Mouse (Mus musculus) CH12.LX (cell line): ENCODE data around the gene Fcgr2b. TPM values are rescaled to one million over a fixed set of nuclear protein-coding genes. Genes with fewer than 3 reads are reported as not detected.
A peak's percentile ranks its signal among the peaks of the same experiment; 100 is the strongest.
"Not testable (repeated sequence)": the region's sequence is repeated elsewhere in the genome, so short reads cannot be mapped to it uniquely, and the experiment has no call there.

Experiments
- DNase-seq: peaks from one replicate; pipeline ENCODE4 v3.0.0-alpha.2; 2013; ENCODE audit errors: extremely low read depth
- H3K27ac ChIP-seq: 2 replicates; pipeline ENCODE4 v1.5.1; 2012; ENCODE audit warnings: low read depth, mild to moderate bottlenecking, control low read depth, moderate library complexity; ENCODE audit not compliant: insufficient read depth
- H3K27me3 ChIP-seq: replicated peaks from 2 replicates; pipeline ENCODE3; 2012; ENCODE audit warnings: inconsistent platforms
- H3K36me3 ChIP-seq, 2 experiments: replicated peaks in 1 of 2; 2 replicates each; pipeline versions ENCODE3 to v1.6.1; 2012; ENCODE audit warnings: inconsistent platforms in 1 of 2, low read length in 1 of 2, mild to moderate bottlenecking in 1 of 2, mixed read lengths in 1 of 2, moderate library complexity in 1 of 2; ENCODE audit not compliant: control insufficient read depth in 1 of 2, insufficient read depth in 1 of 2
- H3K4me1 ChIP-seq, 2 experiments: 2 replicates each; pipeline ENCODE4 v1.6.1; 2012; ENCODE audit warnings: inconsistent platforms in 1 of 2, moderate library complexity in 1 of 2; ENCODE audit not compliant: insufficient read depth in 2 of 2, control insufficient read depth in 1 of 2
- H3K4me2 ChIP-seq: 2 replicates; pipeline ENCODE4 v1.6.1; 2012; ENCODE audit warnings: low read depth, mild to moderate bottlenecking, control low read depth; ENCODE audit not compliant: poor library complexity, insufficient read depth, severe bottlenecking
- H3K4me3 ChIP-seq, 3 experiments: fragments of 150-350 bp in 1 of 3; sonication (generic) in 1 of 3; replicated peaks in 1 of 3; 2 replicates each; pipeline versions ENCODE3 to v1.5.1; 2011 to 2012; ENCODE audit warnings: low read depth in 2 of 3, low read length in 2 of 3, mild to moderate bottlenecking in 2 of 3, moderate library complexity in 2 of 3, control low read depth in 1 of 3, improper control_type of control experiment in 1 of 3, inconsistent platforms in 1 of 3, mixed read lengths in 1 of 3; ENCODE audit not compliant: poor library complexity in 1 of 3
- H3K79me2 ChIP-seq: replicated peaks from 2 replicates; pipeline ENCODE4 v1.6.1; 2012; ENCODE audit warnings: mild to moderate bottlenecking, moderate library complexity; ENCODE audit not compliant: control insufficient read depth, poor library complexity, insufficient read depth, severe bottlenecking; ENCODE audit errors: extremely low read depth
- H3K9ac ChIP-seq: 2 replicates; pipeline ENCODE4 v1.6.1; 2012; ENCODE audit warnings: low read depth, mild to moderate bottlenecking, control low read depth, moderate library complexity; ENCODE audit not compliant: insufficient read depth
- H3K9me3 ChIP-seq: replicated peaks from 2 replicates; pipeline ENCODE3; 2012; ENCODE audit warnings: low read length, inconsistent platforms, mixed read lengths
- BHLHE40 ChIP-seq: IDR thresholded peaks from 2 replicates; pipeline ENCODE4 v1.6.1; 2011; ENCODE audit warnings: mild to moderate bottlenecking, low read depth, low read length, improper control_type of control experiment
- JUND ChIP-seq: conservative IDR thresholded peaks from 2 replicates; pipeline ENCODE4 v1.6.1; 2011; ENCODE audit warnings: low read depth, low read length, improper control_type of control experiment
- MAZ ChIP-seq: IDR thresholded peaks from 2 replicates; pipeline ENCODE4 v1.6.1; 2012; ENCODE audit warnings: low read depth, mild to moderate bottlenecking, inconsistent platforms, low read length, improper control_type of control experiment, moderate library complexity
- MYC ChIP-seq: IDR thresholded peaks from 2 replicates; pipeline ENCODE4 v1.6.1; 2011; ENCODE audit warnings: low read depth, mild to moderate bottlenecking, improper control_type of control experiment, low read length
- POLR2A ChIP-seq: IDR thresholded peaks from 2 replicates; pipeline ENCODE4 v1.6.1; 2011; ENCODE audit warnings: low read depth, mild to moderate bottlenecking, improper control_type of control experiment, low read length
- POLR2AphosphoS2 ChIP-seq: IDR thresholded peaks from 2 replicates; pipeline ENCODE4 v1.6.1; 2011; ENCODE audit warnings: low read depth, low read length, improper control_type of control experiment
- ZC3H11A ChIP-seq: IDR thresholded peaks from 2 replicates; pipeline ENCODE4 v1.6.1; 2012; ENCODE audit warnings: low read depth, mild to moderate bottlenecking, inconsistent platforms, low read length, improper control_type of control experiment
- ZKSCAN1 ChIP-seq: IDR thresholded peaks from 2 replicates; pipeline ENCODE4 v1.6.1; 2012; ENCODE audit warnings: low read depth, inconsistent platforms, low read length, improper control_type of control experiment, borderline replicate concordance
- ZNF384 ChIP-seq: IDR thresholded peaks from 2 replicates; pipeline ENCODE4 v1.6.1; 2012; ENCODE audit warnings: low read depth, low read length, improper control_type of control experiment, inconsistent platforms
- dilution Hi-C: fragments of 300-500 bp; cut with MboI; formaldehyde crosslinking; loops from 2 replicates; pipeline ENCODE4 v1.14.3; 2020; ENCODE audit warnings: low sequenced_read_pairs; ENCODE audit not compliant: extremely low pct_unique_long_range_greater_than_20kb, extremely low pct_ligation_motif_present
- in situ Hi-C: fragments of 300-500 bp; cut with MboI; formaldehyde crosslinking; loops from 3 replicates; pipeline ENCODE4 v1.14.3; 2019; ENCODE audit warnings: low sequenced_read_pairs, low pct_ligation_motif_present, low pct_unique_long_range_greater_than_20kb, mixed read lengths
- polyA plus RNA-seq: library from polyadenylated mRNA; unstranded; fragments of >175 nt; gene quantifications from 2 replicates; pipeline ENCODE4 v1.2.1, GENCODE M21; 2012; ENCODE audit warnings: low read depth; ENCODE audit not compliant: insufficient read length
- total RNA-seq, 2 experiments: library from RNA; depleted of rRNA; stranded (reverse); fragments of 300-350 nt in 1 of 2; fragments of >200 nt in 1 of 2; gene quantifications; 2 replicates each; pipeline ENCODE4 v1.2.3; 2012 to 2014

Gene Fcgr2b
- total and polyA plus RNA-seq, 3 experiments = 20.2 to 44.3 (median 29.5) TPM

GRCm38 (mm10) chr1:170985092-170985491 lies 8.7 kb upstream of the Fcgr2b start:
- H3K4me3 ChIP-seq = no peak overlapping the region
- peaks cover 10 to 39% of the 10 kb centered on the region in 2 experiments; a peak in 3 of 4 replicates for H3K4me1 ChIP-seq
- DNase-seq = no peak
- no peak overlapping the region for H3K9ac ChIP-seq
- dilution Hi-C loops = no loop called here
- no peak overlapping the region for H3K4me2 ChIP-seq
- TF ChIP-seq ZC3H11A = no peak
- no peak for TF ChIP-seq POLR2AphosphoS2
- no peak for TF ChIP-seq ZKSCAN1
- no peak for TF ChIP-seq MYC
- H3K9me3 ChIP-seq = peaks cover 6% of the 10 kb centered on the region
- no peaks in the 10 kb centered on the region for H3K27me3 ChIP-seq
- in situ Hi-C loops = loop anchor here (25.0 kb wide), 1 partner anchor 348 kb away; the partner anchor contains the start of gene Olfml2b
- H3K27ac ChIP-seq = no peak overlapping the region
- no peaks in the 10 kb centered on the region for H3K36me3 ChIP-seq
- H3K79me2 ChIP-seq = no peaks in the 10 kb centered on the region

- Histone ChIP-seq H3K4me3 (no peak overlapping the region), H3K9ac (peak overlapping the region; percentile 23; the same call in 1 of the 2 replicates), H3K4me2 (peak overlapping the region; percentile 75; the same call in 1 of the 2 replicates), H3K9me3 (peaks cover 6% of the 10 kb centered on the region), H3K4me1 (peaks cover 11 to 36% of the 10 kb centered on the region in 2 experiments; a peak in 3 of 4 replicates), H3K27ac (no peak overlapping the region), H3K36me3 (no peaks in the 10 kb centered on the region), H3K27me3 (no peaks in the 10 kb centered on the region), H3K79me2 (no peaks in the 10 kb centered on the region)
- no peak for DNase-seq
- 0 out of 2 replicates have a peak, but pooled peaks have one; percentile 1 for TF ChIP-seq JUND
- no peak for TF ChIP-seq ZNF384
- no peak for TF ChIP-seq MAZ
- in situ Hi-C loops = loop anchor here (5.0 to 25.0 kb wide), 2 partner anchors 71 to 346 kb away; partner anchors contain the start of genes Fcrlb and Olfml2b
- dilution Hi-C loops = no loop called here
Measured at GRCm38 (mm10) chr1:170983066-170983465, 6.7 kb upstream of the Fcgr2b start.

GRCm38 (mm10) chr1:170982301-170982700 lies 6.0 kb upstream of the Fcgr2b start:
- in situ Hi-C loops = loop anchor here (5.0 to 25.0 kb wide), 2 partner anchors 70 to 345 kb away; partner anchors contain the start of genes Fcrlb and Olfml2b
- DNase-seq = no peak
- no peaks in the 10 kb centered on the region for H3K36me3 ChIP-seq
- no peaks in the 10 kb centered on the region for H3K79me2 ChIP-seq
- peaks cover 11 to 41% of the 10 kb centered on the region in 2 experiments; a peak in 3 of 4 replicates for H3K4me1 ChIP-seq
- no peak overlapping the region for H3K27ac ChIP-seq
- H3K27me3 ChIP-seq = no peaks in the 10 kb centered on the region
- H3K9me3 ChIP-seq = peaks cover 6% of the 10 kb centered on the region
- H3K9ac ChIP-seq = no peak overlapping the region
- peak; percentile 31; the same call in 1 of the 2 replicates for TF ChIP-seq BHLHE40
- TF ChIP-seq POLR2A = no peak
- TF ChIP-seq, all 38 proteins: peak for 1
- Histone ChIP-seq H3K4me3 (no peak overlapping the region), H3K4me2 (peak overlapping the region; percentile 75; the same call in 1 of the 2 replicates)
- dilution Hi-C loops = no loop called here

GRCm38 (mm10) chr1:170981679-170982078 lies 5.3 kb upstream of the Fcgr2b start:
- in situ Hi-C loops = loop anchor here (5.0 to 25.0 kb wide), 2 partner anchors 69 to 344 kb away; partner anchors contain the start of genes Fcrlb and Olfml2b
- H3K79me2 ChIP-seq, DNase-seq, H3K27me3 ChIP-seq, H3K4me3 ChIP-seq, H3K9ac ChIP-seq, H3K4me2 ChIP-seq, H3K36me3 ChIP-seq, dilution Hi-C loops, H3K27ac ChIP-seq, H3K9me3 ChIP-seq: not testable (repeated sequence)
- H3K4me1 ChIP-seq = peaks cover 11 to 47% of the 10 kb centered on the region in 2 experiments; a peak in 3 of 4 replicates
